Mouse (Mus musculus) CH12.LX (cell line): Measurements from ENCODE around the gene Trim46. TPM values are rescaled to one million over a fixed set of nuclear protein-coding genes. Genes with fewer than 3 reads are reported as not detected.

Experiments used
- DNase-seq: peaks from one replicate; pipeline ENCODE4 v3.0.0-alpha.2; 2013; ENCODE audit errors: extremely low read depth
- H3K27ac ChIP-seq: 2 replicates; pipeline ENCODE4 v1.5.1; 2012; ENCODE audit warnings: low read depth, mild to moderate bottlenecking, control low read depth, moderate library complexity; ENCODE audit not compliant: insufficient read depth
- H3K27me3 ChIP-seq: replicated peaks from 2 replicates; pipeline ENCODE3; 2012; ENCODE audit warnings: inconsistent platforms
- H3K36me3 ChIP-seq, 2 experiments: replicated peaks in 1 of 2; 2 replicates each; pipeline versions ENCODE3 to v1.6.1; 2012; ENCODE audit warnings: inconsistent platforms in 1 of 2, low read length in 1 of 2, mild to moderate bottlenecking in 1 of 2, mixed read lengths in 1 of 2, moderate library complexity in 1 of 2; ENCODE audit not compliant: control insufficient read depth in 1 of 2, insufficient read depth in 1 of 2
- H3K4me1 ChIP-seq, 2 experiments: 2 replicates each; pipeline ENCODE4 v1.6.1; 2012; ENCODE audit warnings: inconsistent platforms in 1 of 2, moderate library complexity in 1 of 2; ENCODE audit not compliant: insufficient read depth in 2 of 2, control insufficient read depth in 1 of 2
- H3K4me2 ChIP-seq: 2 replicates; pipeline ENCODE4 v1.6.1; 2012; ENCODE audit warnings: low read depth, mild to moderate bottlenecking, control low read depth; ENCODE audit not compliant: poor library complexity, insufficient read depth, severe bottlenecking
- H3K4me3 ChIP-seq, 3 experiments: fragments of 150-350 bp in 1 of 3; sonication (generic) in 1 of 3; replicated peaks in 1 of 3; 2 replicates each; pipeline versions ENCODE3 to v1.5.1; 2011 to 2012; ENCODE audit warnings: low read depth in 2 of 3, low read length in 2 of 3, mild to moderate bottlenecking in 2 of 3, moderate library complexity in 2 of 3, control low read depth in 1 of 3, improper control_type of control experiment in 1 of 3, inconsistent platforms in 1 of 3, mixed read lengths in 1 of 3; ENCODE audit not compliant: poor library complexity in 1 of 3
- H3K79me2 ChIP-seq: replicated peaks from 2 replicates; pipeline ENCODE4 v1.6.1; 2012; ENCODE audit warnings: mild to moderate bottlenecking, moderate library complexity; ENCODE audit not compliant: control insufficient read depth, poor library complexity, insufficient read depth, severe bottlenecking; ENCODE audit errors: extremely low read depth
- H3K9ac ChIP-seq: 2 replicates; pipeline ENCODE4 v1.6.1; 2012; ENCODE audit warnings: low read depth, mild to moderate bottlenecking, control low read depth, moderate library complexity; ENCODE audit not compliant: insufficient read depth
- H3K9me3 ChIP-seq: replicated peaks from 2 replicates; pipeline ENCODE3; 2012; ENCODE audit warnings: low read length, inconsistent platforms, mixed read lengths
- BHLHE40 ChIP-seq: IDR thresholded peaks from 2 replicates; pipeline ENCODE4 v1.6.1; 2011; ENCODE audit warnings: mild to moderate bottlenecking, low read depth, low read length, improper control_type of control experiment
- CHD2 ChIP-seq: IDR thresholded peaks from 2 replicates; pipeline ENCODE4 v1.6.1; 2011; ENCODE audit warnings: low read length, improper control_type of control experiment
- CTCF ChIP-seq, 2 experiments: IDR thresholded peaks in 1 of 2; conservative IDR thresholded peaks in 1 of 2; 2 replicates each; pipeline ENCODE4 v1.5.1; 2011 to 2012; ENCODE audit warnings: low read depth in 2 of 2, low read length in 2 of 2, improper control_type of control experiment in 1 of 2, inconsistent platforms in 1 of 2, mild to moderate bottlenecking in 1 of 2, moderate library complexity in 1 of 2
- EP300 ChIP-seq: IDR thresholded peaks from 2 replicates; pipeline ENCODE4 v1.6.1; 2011; ENCODE audit warnings: low read length, improper control_type of control experiment
- IRF4 ChIP-seq: IDR thresholded peaks from 2 replicates; pipeline ENCODE4 v1.6.1; 2014; ENCODE audit warnings: low read depth, mild to moderate bottlenecking, inconsistent platforms, low read length, improper control_type of control experiment
- JUND ChIP-seq: conservative IDR thresholded peaks from 2 replicates; pipeline ENCODE4 v1.6.1; 2011; ENCODE audit warnings: low read depth, low read length, improper control_type of control experiment
- MAFK ChIP-seq: IDR thresholded peaks from 2 replicates; pipeline ENCODE4 v1.6.1; 2011; ENCODE audit warnings: low read length, improper control_type of control experiment; ENCODE audit not compliant: insufficient replicate concordance
- MAZ ChIP-seq: IDR thresholded peaks from 2 replicates; pipeline ENCODE4 v1.6.1; 2012; ENCODE audit warnings: low read depth, mild to moderate bottlenecking, inconsistent platforms, low read length, improper control_type of control experiment, moderate library complexity
- MEF2A ChIP-seq: IDR thresholded peaks from 2 replicates; pipeline ENCODE4 v1.6.1; 2014; ENCODE audit warnings: low read depth, mild to moderate bottlenecking, inconsistent platforms, low read length, improper control_type of control experiment, borderline replicate concordance
- NRF1 ChIP-seq: IDR thresholded peaks from 2 replicates; pipeline ENCODE4 v1.6.1; 2014; ENCODE audit warnings: low read depth, mild to moderate bottlenecking, inconsistent platforms, low read length, improper control_type of control experiment, moderate library complexity
- RCOR1 ChIP-seq: conservative IDR thresholded peaks from 2 replicates; pipeline ENCODE4 v1.6.1; 2012; ENCODE audit warnings: low read depth, mild to moderate bottlenecking, inconsistent platforms, low read length, improper control_type of control experiment
- SIN3A ChIP-seq: IDR thresholded peaks from 2 replicates; pipeline ENCODE4 v1.6.1; 2012; ENCODE audit warnings: low read length, improper control_type of control experiment, inconsistent platforms
- SMC3 ChIP-seq: IDR thresholded peaks from 2 replicates; pipeline ENCODE4 v1.6.1; 2011; ENCODE audit warnings: low read depth, low read length, improper control_type of control experiment
- TCF12 ChIP-seq: IDR thresholded peaks from 2 replicates; pipeline ENCODE4 v1.6.1; 2014; ENCODE audit warnings: low read depth, mild to moderate bottlenecking, inconsistent platforms, low read length, improper control_type of control experiment
- UBTF ChIP-seq: IDR thresholded peaks from 2 replicates; pipeline ENCODE4 v1.6.1; 2012; ENCODE audit warnings: low read depth, mild to moderate bottlenecking, inconsistent platforms, low read length, improper control_type of control experiment, moderate library complexity
- dilution Hi-C: fragments of 300-500 bp; cut with MboI; formaldehyde crosslinking; loops from 2 replicates; pipeline ENCODE4 v1.14.3; 2020; ENCODE audit warnings: low sequenced_read_pairs; ENCODE audit not compliant: extremely low pct_unique_long_range_greater_than_20kb, extremely low pct_ligation_motif_present
- in situ Hi-C: fragments of 300-500 bp; cut with MboI; formaldehyde crosslinking; loops from 3 replicates; pipeline ENCODE4 v1.14.3; 2019; ENCODE audit warnings: low sequenced_read_pairs, low pct_ligation_motif_present, low pct_unique_long_range_greater_than_20kb, mixed read lengths
- polyA plus RNA-seq: library from polyadenylated mRNA; unstranded; fragments of >175 nt; gene quantifications from 2 replicates; pipeline ENCODE4 v1.2.1, GENCODE M21; 2012; ENCODE audit warnings: low read depth; ENCODE audit not compliant: insufficient read length
- total RNA-seq, 2 experiments: library from RNA; depleted of rRNA; stranded (reverse); fragments of 300-350 nt in 1 of 2; fragments of >200 nt in 1 of 2; gene quantifications; 2 replicates each; pipeline ENCODE4 v1.2.3; 2012 to 2014

Trim46 gene
- total and polyA plus RNA-seq, 3 experiments: 0.36 to 1.9 (median 1.4) TPM

- no peak overlapping the region for H3K4me2 ChIP-seq
- H3K4me1 ChIP-seq: peaks cover 20 to 44% of the 10 kb centered on the region in 2 experiments
- in situ Hi-C loops: no loop called here
- TF ChIP-seq RCOR1 (no peak), SIN3A (no peak), BHLHE40 (peak; percentile 60; the same call in 1 of the 2 replicates), SMC3 (no peak), IRF4 (peak; percentile 71), CTCF (conservative IDR thresholded peaks at IDR 0.05 in 1 of 2, IDR thresholded peaks at IDR 0.05 in 1 of 2; ENCODE audit: low read depth in 2 of 2, low read length in 2 of 2) (no peak), EP300 (peak; percentile 52; the same call in 1 of the 2 replicates), MAFK (no peak)
- TF ChIP-seq, all 38 proteins: peak for 3
- Histone ChIP-seq H3K79me2 (no peaks in the 10 kb centered on the region), H3K9me3 (no peaks in the 10 kb centered on the region), H3K27ac (no peak overlapping the region), H3K9ac (no peak overlapping the region), H3K4me3 (no peak overlapping the region), H3K27me3 (no peaks in the 10 kb centered on the region), H3K36me3 (peaks cover 28 to 40% of the 10 kb centered on the region in 2 experiments)
- DNase-seq: no peak
- dilution Hi-C loops: no loop called here
Measured at GRCm38 (mm10) chr3:89233562-89234110, 12.5 kb downstream of the Trim46 start.

GRCm38 (mm10) chr3:89232614-89233013 is 13.5 kb downstream of the Trim46 start:
- Histone ChIP-seq H3K36me3 (peaks cover 19 to 30% of the 10 kb centered on the region in 2 experiments), H3K4me3 (no peak overlapping the region), H3K9me3 (no peaks in the 10 kb centered on the region), H3K9ac (no peak overlapping the region), H3K27me3 (no peaks in the 10 kb centered on the region), H3K4me1 (peaks cover 20 to 50% of the 10 kb centered on the region in 2 experiments), H3K79me2 (no peaks in the 10 kb centered on the region), H3K4me2 (no peak overlapping the region), H3K27ac (no peak overlapping the region)
- in situ Hi-C loops (no loop called here), dilution Hi-C loops (no loop called here)
- TF ChIP-seq TCF12: no peak
- TF ChIP-seq JUND: no peak
- no peak for TF ChIP-seq NRF1
- TF ChIP-seq IRF4: no peak
- TF ChIP-seq MAZ: no peak
- TF ChIP-seq MEF2A: no peak
- TF ChIP-seq UBTF: no peak
- no peak for TF ChIP-seq CHD2
- no peak for TF ChIP-seq BHLHE40
- no peak for TF ChIP-seq MAFK
- DNase-seq: no peak
